Mouse (Mus musculus) ES-E14 (cell line): ENCODE measurements at regions not wholly inside any gene's neighbourhood (a gene's known extent, or its start where the extent isn't known, plus 50 kb on each side); places are given as distances from the start of the nearest gene placed in this dataset.

Experiments
- DNase-seq: peaks from one replicate; pipeline ENCODE4 v3.0.0-alpha.2; 2013; ENCODE audit warnings: low read depth, low spot score
- H3K27ac ChIP-seq: 2 replicates; pipeline ENCODE4 v1.5.1; 2012; ENCODE audit warnings: low read depth, mild to moderate bottlenecking, low read length, moderate library complexity, mixed read lengths; ENCODE audit not compliant: poor library complexity, insufficient read depth, severe bottlenecking
- H3K36me3 ChIP-seq: 2 replicates; pipeline ENCODE4 v1.6.1; 2012; ENCODE audit warnings: mild to moderate bottlenecking, low read length, moderate library complexity, mixed read lengths; ENCODE audit not compliant: control insufficient read depth, poor library complexity, insufficient read depth, severe bottlenecking
- H3K4me1 ChIP-seq, 2 experiments: fragments of 150-350 bp in 1 of 2; sonication (generic) in 1 of 2; 2 replicates each; pipeline ENCODE4 v1.6.1; 2012; ENCODE audit warnings: low read length in 2 of 2, mild to moderate bottlenecking in 1 of 2, mixed read lengths in 1 of 2; ENCODE audit not compliant: control insufficient read depth in 2 of 2, insufficient read depth in 2 of 2, poor library complexity in 1 of 2
- H3K4me3 ChIP-seq, 2 experiments: fragments of 150-350 bp in 1 of 2; sonication (generic) in 1 of 2; 2 replicates each; pipeline ENCODE4 v1.5.1; 2012; ENCODE audit warnings: low read length in 2 of 2, low read depth in 1 of 2, mild to moderate bottlenecking in 1 of 2, mixed read lengths in 1 of 2; ENCODE audit not compliant: insufficient read depth in 1 of 2, poor library complexity in 1 of 2, severe bottlenecking in 1 of 2
- H3K9ac ChIP-seq: 2 replicates; pipeline ENCODE4 v1.6.1; 2012; ENCODE audit warnings: low read depth, mild to moderate bottlenecking, low read length, mixed read lengths; ENCODE audit not compliant: poor library complexity, insufficient read depth, severe bottlenecking
- H3K9me3 ChIP-seq: fragments of 150-350 bp; sonication (generic); 2 replicates; pipeline ENCODE4 v1.6.1; 2012; ENCODE audit warnings: low read depth, mild to moderate bottlenecking, low read length; ENCODE audit not compliant: control insufficient read depth, insufficient read depth
- CHD2 ChIP-seq: IDR thresholded peaks from 2 replicates; pipeline ENCODE4 v1.6.1; 2014; ENCODE audit warnings: mild to moderate bottlenecking, low read depth, low read length, inconsistent platforms
- HCFC1 ChIP-seq: IDR thresholded peaks from 2 replicates; pipeline ENCODE4 v1.6.1; 2012; ENCODE audit warnings: low read length, inconsistent platforms, borderline replicate concordance; ENCODE audit not compliant: insufficient read depth
- MAFK ChIP-seq: IDR thresholded peaks from 2 replicates; pipeline ENCODE4 v1.6.1; 2014; ENCODE audit warnings: mild to moderate bottlenecking, low read depth, low read length, inconsistent platforms; ENCODE audit not compliant: insufficient read depth
- ZC3H11A ChIP-seq: IDR thresholded peaks from 2 replicates; pipeline ENCODE4 v1.6.1; 2012; ENCODE audit warnings: low read depth, mild to moderate bottlenecking, inconsistent platforms, low read length, borderline replicate concordance
- ZNF384 ChIP-seq: IDR thresholded peaks from 2 replicates; pipeline ENCODE4 v1.6.1; 2012; ENCODE audit warnings: low read depth, low read length, inconsistent platforms
- in situ Hi-C, 2 experiments: fragments of 600-800 bp; cut with MboI; formaldehyde crosslinking; loops; one replicate each; pipeline ENCODE4 v1.15.1; 2025; ENCODE audit warnings: low sequenced_read_pairs in 2 of 2, inconsistent platforms in 1 of 2; ENCODE audit not compliant: unreplicated experiment in 2 of 2

GRCm38 (mm10) chr2:33939836-33940235 lies 52.1 kb upstream of the Mvb12b start:
- H3K9me3 ChIP-seq = no peaks in the 10 kb centered on the region
- no peak for DNase-seq
- no peak overlapping the region for H3K4me3 ChIP-seq
- no peak overlapping the region for H3K9ac ChIP-seq
- no peaks in the 10 kb centered on the region for H3K36me3 ChIP-seq
- TF ChIP-seq ZNF384 (no peak), MAFK (no peak), HCFC1 (no peak), CHD2 (no peak), ZC3H11A (no peak)
- H3K27ac ChIP-seq = no peak overlapping the region
- in situ Hi-C loops = no loop called here
- H3K4me1 ChIP-seq = no peaks in the 10 kb centered on the region
